Mouse (Mus musculus) CD4-positive, CD25-positive, alpha-beta regulatory T cell, adult 9 weeks (primary cell): Measurements from ENCODE around the gene Me3. TPM values are rescaled to one million over a fixed set of nuclear protein-coding genes. Genes with fewer than 3 reads are reported as not detected.

Experiments used
- polyA plus RNA-seq: library from polyadenylated mRNA; unstranded; fragments of 100-300 nt; shearing (Covaris generic); gene quantifications from one replicate; pipeline ENCODE4 v1.2.1, GENCODE M21; 2017

Gene Me3
- 0.15 TPM for polyA plus RNA-seq

DNA sequence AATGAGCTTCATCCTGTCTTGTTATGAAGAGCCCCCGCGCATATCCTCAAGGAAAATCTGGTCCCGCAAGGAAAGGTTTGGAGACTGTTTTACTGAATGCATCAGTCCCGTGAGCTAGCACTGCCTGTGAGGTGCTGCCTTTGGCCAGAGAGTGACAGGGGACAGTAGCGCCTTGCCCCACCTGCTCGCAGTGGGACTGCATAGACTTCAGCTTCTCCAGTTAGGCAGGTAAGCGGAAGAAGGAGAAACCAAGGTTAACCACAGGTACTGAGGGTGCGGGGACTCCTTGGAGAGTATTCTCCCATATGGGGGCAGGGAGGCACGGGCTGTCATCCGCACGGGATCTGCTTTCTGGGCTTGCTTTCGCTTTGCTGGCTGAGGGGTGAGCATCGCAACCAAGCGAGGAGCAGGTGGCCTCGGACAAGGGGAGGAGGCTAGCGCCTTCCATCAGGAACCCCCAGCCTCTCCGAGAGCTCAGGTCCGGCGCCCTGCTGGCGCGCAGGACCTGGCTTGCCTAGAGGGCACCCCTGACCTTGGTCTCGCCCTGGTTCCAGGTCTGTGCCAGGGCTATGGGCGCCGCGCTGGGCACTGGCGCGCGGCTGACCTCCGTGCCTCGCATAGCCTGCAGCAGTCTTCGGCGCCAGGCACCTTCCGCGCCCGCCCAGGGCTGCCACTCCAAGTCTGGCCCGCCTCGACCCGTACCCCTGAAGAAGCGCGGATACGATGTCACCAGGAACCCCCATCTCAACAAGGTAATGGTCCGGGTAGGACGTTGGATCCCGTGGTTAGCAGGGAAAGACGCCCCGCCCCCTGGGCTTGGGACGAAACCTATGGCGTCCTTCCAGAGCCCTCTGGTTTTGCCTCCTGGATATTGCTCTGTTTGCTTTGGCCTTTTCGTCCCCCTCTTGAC lies at the start of gene Me3:
Gene Me3 (plus strand): TSS at position 51 of the 910 bp plus-strand sequence.

DNA sequence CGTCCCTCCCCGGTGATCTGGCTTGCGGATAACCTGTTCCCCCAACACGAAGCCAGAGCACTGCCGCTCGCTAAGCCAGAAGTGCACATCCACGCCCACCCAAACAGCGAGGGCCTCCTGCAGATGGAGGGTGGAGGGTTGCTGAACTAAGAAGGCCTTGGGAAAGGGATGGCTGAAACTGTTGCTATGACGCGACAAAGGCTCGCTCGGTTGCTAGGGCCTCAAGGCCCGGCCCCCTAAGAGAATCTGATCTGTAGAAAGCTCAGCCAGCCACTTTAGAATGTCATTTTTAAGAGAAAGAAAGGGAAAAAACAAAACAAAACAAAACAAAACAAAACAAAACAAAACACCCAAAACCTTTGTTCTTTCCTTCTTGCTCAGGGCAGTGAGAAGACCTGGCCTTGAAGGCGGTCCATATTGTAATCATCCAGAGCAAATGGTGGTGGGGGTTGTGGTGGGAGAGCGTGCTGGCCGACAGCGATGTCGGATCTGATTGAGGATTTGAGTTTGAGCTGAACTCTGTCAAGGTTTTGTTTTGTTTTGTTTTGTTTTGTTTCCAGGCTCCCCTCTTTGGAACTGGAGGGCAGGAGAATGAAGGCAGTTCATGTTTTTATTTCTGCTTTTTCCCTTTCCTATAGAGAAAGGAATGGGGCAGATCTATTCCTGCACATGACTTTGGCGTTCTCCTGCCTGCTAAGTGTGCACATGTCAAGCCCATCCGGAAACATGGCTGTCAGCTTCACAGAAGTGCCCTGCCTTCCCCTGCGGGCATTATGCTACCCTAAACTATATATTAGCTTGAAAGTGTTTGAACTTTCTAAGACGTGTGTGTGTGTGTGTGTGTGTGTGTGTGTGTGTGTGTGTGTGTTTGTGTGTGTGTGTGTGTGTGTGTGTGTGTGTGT lies 271.5 kb downstream of the Me3 start, which contains the start of gene Ccdc81:
Gene Ccdc81 (minus strand): TSS at position 188 of the 902 bp plus-strand sequence.

Other genes starting within 250 kb of the Me3 start
- gene Tmem135, start 228.2 kb upstream of the Me3 start, polyA plus RNA-seq = 21.9 TPM
- not detected for gene Fzd4, start 228.0 kb upstream of the Me3 start, polyA plus RNA-seq
- not detected for gene Prss23, start 105.2 kb upstream of the Me3 start, polyA plus RNA-seq